In genomic region chr9:105132002-105132367, GRCm38 (mm10) we compare ENCODE assay signal across 8 mouse cellular contexts. TPM values are rescaled to one million over a fixed set of nuclear protein-coding genes. Genes with fewer than 3 reads are reported as not detected.
DNase-seq lines count a peak whose midpoint lies in the region; ATAC-seq and TF ChIP-seq lines count a peak whose summit lies in the region.

No protein-coding gene starts in this region.

- H3K36me3 ChIP-seq in kidney, postnatal 0 days (ENCODE audit: insufficient read depth, low read length): no peaks in the 10 kb centered on the region
- H3K36me3 ChIP-seq in midbrain, postnatal 0 days (ENCODE audit: insufficient read depth, low read length): no peaks in the 10 kb centered on the region

- no peak for DNase-seq in kidney, postnatal 0 days (ENCODE audit: low spot score)
- no peak for DNase-seq in kidney, postnatal 36 days
- peak; percentile 4 for DNase-seq in midbrain, postnatal 0 days (ENCODE audit: low spot score)
- no peak for DNase-seq in right cerebral cortex, postnatal 4 days
- DNase-seq in spleen, postnatal 14 days (ENCODE audit: low spot score in 2 of 2): no peak
- DNase-seq in Muller cell, postnatal 12 days (ENCODE audit: inconsistent ontology term): no peak

- ATAC-seq in kidney, postnatal 0 days (replicated peaks; ENCODE audit: low FRiP score, low read depth): peak; percentile 21; the same call in 1 of the 2 replicates
- ATAC-seq in inflammation-experienced regulatory T-cells, adult 6 months: peak; percentile 51
- peak; percentile 28; the same call in 1 of the 2 replicates for ATAC-seq in midbrain, postnatal 0 days (ENCODE audit: low FRiP score)

- peak overlapping the region; percentile 73 for H3K4me3 ChIP-seq in kidney, postnatal 0 days (replicated peaks; ENCODE audit: low read depth, low read length)
- H3K4me3 ChIP-seq in brown adipose tissue, adult 24 weeks (ENCODE audit: insufficient read depth, low read depth, low read length): peak overlapping the region; percentile 79
- H3K4me3 ChIP-seq in midbrain, postnatal 0 days (ENCODE audit: low read depth, low read length): peak overlapping the region; percentile 70

- H3K27ac ChIP-seq in kidney, postnatal 0 days: no peak overlapping the region
- H3K27ac ChIP-seq in brown adipose tissue, adult 24 weeks (replicated peaks; ENCODE audit: low read depth, low read length): peak overlapping the region; percentile 36
- peak overlapping the region; percentile 91 for H3K27ac ChIP-seq in midbrain, postnatal 0 days (ENCODE audit: low read depth, low read length)

- no peaks in the 10 kb centered on the region for H3K4me1 ChIP-seq in kidney, postnatal 0 days (replicated peaks; ENCODE audit: insufficient read depth, low read length)
- peaks cover 5% of the 10 kb centered on the region; the same call in 1 of the 2 replicates for H3K4me1 ChIP-seq in brown adipose tissue, adult 24 weeks (ENCODE audit: control insufficient read depth, insufficient read depth, insufficient read length, low read length)
- H3K4me1 ChIP-seq in midbrain, postnatal 0 days (ENCODE audit: insufficient read depth, low read length): 0 out of 2 replicates have a peak, but pooled peaks cover 5% of the 10 kb centered on the region

- TF ChIP-seq CTCF in kidney, postnatal 0 days (IDR thresholded peaks at IDR 0.05; ENCODE audit: low read depth): no peak
- TF ChIP-seq CTCF in midbrain, postnatal 0 days (IDR thresholded peaks at IDR 0.05): no peak

- H3K4me2 ChIP-seq in kidney, postnatal 0 days (ENCODE audit: low read length): peak overlapping the region; percentile 82
- peak overlapping the region; percentile 71 for H3K4me2 ChIP-seq in midbrain, postnatal 0 days (ENCODE audit: low read depth, low read length, poor library complexity, severe bottlenecking)

- H3K9ac ChIP-seq in kidney, postnatal 0 days (ENCODE audit: low read depth, low read length): no peak overlapping the region
- H3K9ac ChIP-seq in midbrain, postnatal 0 days (replicated peaks; ENCODE audit: low read length, poor library complexity, severe bottlenecking): peak overlapping the region; percentile 77; the same call in 1 of the 2 replicates

- WGBS in kidney, postnatal 0 days: 21% methylated on average over 5 of the region's 5 CpGs
- 21% methylated on average over 5 of the region's 5 CpGs for WGBS in midbrain, postnatal 0 days

- no peaks in the 10 kb centered on the region for H3K9me3 ChIP-seq in kidney, postnatal 0 days (replicated peaks; ENCODE audit: low read length)
- H3K9me3 ChIP-seq in midbrain, postnatal 0 days (ENCODE audit: low read length): no peaks in the 10 kb centered on the region

- H3K27me3 ChIP-seq in kidney, postnatal 0 days (ENCODE audit: insufficient read depth, low read length): no peaks in the 10 kb centered on the region
- H3K27me3 ChIP-seq in midbrain, postnatal 0 days (ENCODE audit: insufficient read depth, low read length): no peaks in the 10 kb centered on the region

RNA-seq across cellular contexts. Expression of gene Nudt16, which starts 0.4 kb away (rescaled TPM):
- 14.1 and 14.7 TPM in 2 replicates for polyA plus RNA-seq in kidney, postnatal 0 days (2015; fragmentation: Nextera tagmentation; extraction: Ambion mirVana)
- 7.6 and 9.1 TPM in 2 replicates for polyA plus RNA-seq in brown adipose tissue, adult 24 weeks (2012; ENCODE audit: insufficient read depth, insufficient read length, missing spikeins)
- 10 to 100 TPM; 29.7 to 36.5 (median 30.3) TPM for polyA plus RNA-seq in inflammation-experienced regulatory T-cells, adult 6 months (2017; shearing (Covaris generic))
- 20.4 and 24.4 TPM in 2 replicates for total RNA-seq in midbrain, postnatal 0 days (2014; rRNA removed)
- 33.4 and 35.8 TPM in 2 replicates for polyA plus RNA-seq in midbrain, postnatal 0 days (2015; fragmentation: Nextera tagmentation; extraction: Ambion mirVana)

RNA-seq across cellular contexts. Expression of gene 1700080E11Rik, which starts 12.9 kb away (rescaled TPM):
- polyA plus RNA-seq in kidney, postnatal 0 days (2015; fragmentation: Nextera tagmentation; extraction: Ambion mirVana): not detected in 2 replicates
- not detected in 2 replicates for polyA plus RNA-seq in brown adipose tissue, adult 24 weeks (2012; ENCODE audit: insufficient read depth, insufficient read length, missing spikeins)
- polyA plus RNA-seq in inflammation-experienced regulatory T-cells, adult 6 months (2017; shearing (Covaris generic)): not detected
- not detected in 2 replicates for total RNA-seq in midbrain, postnatal 0 days (2014; rRNA removed)
- not detected in 2 replicates for polyA plus RNA-seq in midbrain, postnatal 0 days (2015; fragmentation: Nextera tagmentation; extraction: Ambion mirVana)
